Mouse (Mus musculus): ENCODE data around the gene Col5a1.

- TF ChIP-seq CTCF (IDR thresholded peaks at IDR 0.05; ENCODE audit: insufficient read depth, low read depth, low read length) (no peak), POLR2A (IDR thresholded peaks at IDR 0.05; ENCODE audit: insufficient read depth, low read depth, low read length) (no peak)
Measured at GRCm38 (mm10) chr2:27902318-27902717, 16.1 kb downstream of the Col5a1 start.

All from olfactory bulb, adult 2 months (tissue).